29 mouse cellular contexts compared by ENCODE assay signal in genomic region chr5:65693018-65693417, GRCm38 (mm10).
"Had no signal": no experiment of that assay in that cellular context is flagged by ENCODE, and none has a peak within 500 bp of the region (broad histone marks: within the 10 kb centered on the region; RNA-seq: fewer than 3 reads in every experiment).

No protein-coding gene starts in this region.

- H3K27me3 ChIP-seq: limb, embryonic 12.5 days; limb, embryonic 13.5 days; limb, embryonic 15.5 days; liver, embryonic 12.5 days; liver, embryonic 13.5 days; liver, embryonic 15.5 days; lung, embryonic 15.5 days; megakaryocyte, embryonic 14.5 days; midbrain, embryonic 12.5 days; midbrain, embryonic 13.5 days; midbrain, embryonic 15.5 days had no signal

- H3K4me2 ChIP-seq: limb, embryonic 12.5 days; limb, embryonic 13.5 days; limb, embryonic 15.5 days; liver, embryonic 11.5 days; liver, embryonic 12.5 days; liver, embryonic 13.5 days; liver, embryonic 15.5 days; lung, embryonic 14.5 days; lung, embryonic 15.5 days; midbrain, embryonic 11.5 days; midbrain, embryonic 12.5 days; midbrain, embryonic 13.5 days; midbrain, embryonic 15.5 days had no signal

- H3K27ac ChIP-seq: limb, embryonic 10.5 days; limb, embryonic 12.5 days; limb, embryonic 13.5 days; limb, embryonic 15.5 days; liver, embryonic 12.5 days; liver, embryonic 13.5 days; liver, embryonic 14.5 days; liver, embryonic 15.5 days; lung, embryonic 15.5 days; macrophage; midbrain, embryonic 10.5 days; midbrain, embryonic 12.5 days; midbrain, embryonic 13.5 days; midbrain, embryonic 15.5 days had no signal

- H3K36me3 ChIP-seq: midbrain, embryonic 15.5 days had no signal

- H3K9ac ChIP-seq: limb, embryonic 12.5 days; limb, embryonic 13.5 days; limb, embryonic 15.5 days; liver, embryonic 12.5 days; liver, embryonic 13.5 days; liver, embryonic 14.5 days; liver, embryonic 15.5 days; liver, postnatal 0 days; lung, embryonic 14.5 days; lung, embryonic 15.5 days; midbrain, embryonic 12.5 days; midbrain, embryonic 13.5 days; midbrain, embryonic 15.5 days had no signal

- DNase-seq: left cerebral cortex, postnatal 4 days; liver; liver, embryonic 13.5 days; liver, postnatal 0 days; lung, adult 18-20 months; lung, adult 2 months; lung, embryonic 14.5 days; lung, postnatal 10 days; lung, postnatal 14 days; lung, postnatal 36 days; lung, postnatal 4 days; midbrain, embryonic 14.5 days had no signal

- H3K4me3 ChIP-seq: limb, embryonic 10.5 days; limb, embryonic 12.5 days; limb, embryonic 13.5 days; limb, embryonic 15.5 days; liver, embryonic 12.5 days; liver, embryonic 13.5 days; liver, embryonic 15.5 days; lung, embryonic 15.5 days; megakaryocyte, embryonic 14.5 days; midbrain, embryonic 10.5 days; midbrain, embryonic 12.5 days; midbrain, embryonic 13.5 days; midbrain, embryonic 15.5 days; myocyte had no signal

- H3K9me3 ChIP-seq: limb, embryonic 10.5 days; limb, embryonic 12.5 days; limb, embryonic 13.5 days; limb, embryonic 15.5 days; liver, embryonic 12.5 days; liver, embryonic 13.5 days; liver, embryonic 15.5 days; lung, embryonic 15.5 days; megakaryocyte, embryonic 14.5 days; midbrain, embryonic 10.5 days; midbrain, embryonic 12.5 days; midbrain, embryonic 13.5 days; midbrain, embryonic 15.5 days had no signal
